Mouse (Mus musculus) splenic B cell, adult 2 months (primary cell): Measurements from ENCODE around the gene Cd34.

Source experiments
- DNase-seq: peaks from one replicate; pipeline ENCODE4 v3.0.0-alpha.2; 2011; ENCODE audit warnings: low read depth, low spot score
- H3K27me3 ChIP-seq: 2 replicates; pipeline ENCODE4 v1.6.1; 2012; ENCODE audit warnings: mild to moderate bottlenecking, low read length, moderate library complexity, mixed read lengths; ENCODE audit not compliant: control insufficient read depth, poor library complexity, insufficient read depth, severe bottlenecking
- H3K36me3 ChIP-seq: 2 replicates; pipeline ENCODE4 v1.6.1; 2012; ENCODE audit warnings: mild to moderate bottlenecking, low read length, moderate library complexity, mixed read lengths; ENCODE audit not compliant: control insufficient read depth, poor library complexity, insufficient read depth, severe bottlenecking

Gene Cd34

DNA sequence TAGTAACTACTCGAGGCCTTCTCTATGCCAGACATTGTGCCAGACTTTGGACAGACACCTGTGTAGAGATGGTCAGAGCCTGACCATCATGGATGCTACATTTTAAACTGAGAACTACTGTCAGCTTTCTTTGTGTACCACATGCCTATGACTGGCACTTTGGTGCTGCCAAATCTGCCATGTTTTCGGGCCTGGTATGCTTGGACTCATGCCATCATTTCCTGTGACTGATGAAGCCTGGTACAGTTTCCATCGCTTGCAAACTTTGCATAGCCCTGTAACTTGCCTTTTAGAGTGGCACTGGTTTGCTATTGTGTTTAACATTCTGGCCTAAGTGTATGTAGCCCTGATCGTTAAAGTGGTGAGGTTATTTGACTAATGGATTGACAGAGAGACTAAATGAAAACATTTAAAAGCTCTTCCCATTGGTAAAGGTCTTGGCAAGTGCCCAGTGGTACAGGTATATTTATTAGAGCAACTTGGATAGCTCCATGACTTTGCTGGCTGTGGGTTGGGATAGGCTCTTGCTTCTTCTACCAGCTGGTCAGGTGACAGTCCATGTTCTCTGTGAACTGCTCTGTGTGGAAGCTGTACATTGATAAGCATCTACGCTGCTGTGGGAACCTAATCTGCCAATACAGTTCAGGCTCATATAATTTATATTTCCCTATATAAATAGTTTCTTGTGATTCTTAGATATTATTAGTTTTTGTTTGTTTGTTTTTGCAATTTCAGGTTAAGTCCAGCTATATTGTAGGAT is 44.5 kb downstream of the Cd34 start:
- Histone ChIP-seq H3K36me3 (no peaks in the 10 kb centered on the region), H3K27me3 (no peaks in the 10 kb centered on the region)
- DNase-seq = no peak

DNA sequence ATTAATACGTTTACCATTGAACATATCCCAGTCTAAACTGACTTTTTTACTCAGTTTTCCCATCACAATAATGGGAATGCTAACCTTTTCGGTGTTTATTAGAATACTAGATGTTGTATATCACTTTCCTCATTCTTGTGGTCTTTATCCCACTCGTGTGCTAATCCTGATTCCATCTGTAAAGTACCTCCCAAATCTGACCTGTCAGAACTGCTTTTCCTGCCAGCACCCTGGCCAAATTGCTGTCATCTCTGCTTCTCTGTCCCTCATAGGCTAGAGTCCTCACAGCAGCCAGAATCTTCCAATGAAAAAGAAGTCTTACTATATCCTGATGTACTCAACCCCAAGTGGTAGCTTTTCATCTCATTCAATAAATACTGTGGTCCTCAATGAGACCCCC is 46.3 kb downstream of the Cd34 start:
- no peaks in the 10 kb centered on the region for H3K36me3 ChIP-seq
- DNase-seq = no peak
- H3K27me3 ChIP-seq = no peaks in the 10 kb centered on the region

DNA sequence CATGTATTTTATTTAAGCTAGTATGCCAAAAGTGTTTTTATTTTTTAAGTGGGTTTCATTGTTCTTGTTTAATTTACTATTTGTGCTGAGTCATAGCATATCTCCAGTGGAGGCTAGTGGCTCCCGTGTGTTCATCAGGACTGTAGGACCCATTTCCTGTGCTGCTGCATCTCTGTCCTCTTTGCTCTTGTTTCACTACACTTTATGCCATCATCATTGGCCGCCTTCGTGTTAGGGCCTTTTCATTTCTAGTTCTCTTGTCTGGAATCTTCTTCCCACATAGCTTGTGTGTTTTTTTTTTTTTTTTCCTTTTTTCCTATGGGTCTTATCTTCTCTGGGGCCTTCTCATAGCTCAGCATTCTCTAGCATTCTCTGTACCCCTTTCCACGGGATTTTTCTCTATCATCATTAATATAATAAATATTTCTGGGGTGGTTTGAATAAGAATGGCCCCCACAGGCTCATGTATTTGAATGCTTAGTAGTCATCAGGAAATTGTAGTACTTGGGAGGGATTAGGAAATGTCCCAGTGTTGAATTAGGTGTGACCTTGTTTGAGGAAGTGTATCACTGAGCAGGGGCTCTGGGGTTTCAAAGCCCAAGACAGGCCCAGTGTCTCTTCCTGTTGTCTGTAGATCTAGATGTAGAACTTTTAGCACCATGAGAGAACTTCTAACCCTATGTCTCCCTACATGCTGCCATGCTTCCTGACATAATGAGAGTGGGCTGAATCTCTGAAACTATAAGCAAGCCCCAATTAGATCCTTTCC is 47.0 kb downstream of the Cd34 start:
- DNase-seq = peak; percentile 36
- Histone ChIP-seq H3K36me3 (no peaks in the 10 kb centered on the region), H3K27me3 (no peaks in the 10 kb centered on the region)

DNA sequence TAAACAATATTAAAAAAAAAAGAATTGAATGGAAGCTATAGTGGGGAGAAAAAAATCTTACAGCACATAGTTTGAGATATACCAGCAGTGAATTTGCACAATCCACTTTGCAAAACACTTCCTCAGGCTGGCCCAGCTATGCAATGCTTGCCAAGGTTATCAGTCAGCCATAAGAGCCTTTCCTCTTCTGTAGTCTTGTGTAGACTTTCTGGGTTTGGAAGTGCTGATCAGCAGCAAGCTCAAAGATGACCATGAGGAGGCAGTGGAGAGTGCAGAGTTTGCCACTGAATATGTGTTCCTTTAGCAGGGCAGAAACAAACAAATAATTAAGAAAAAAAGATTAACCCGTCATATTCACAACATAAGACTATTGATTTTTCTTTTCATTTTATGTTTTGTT is 50.4 kb downstream of the Cd34 start:
- Histone ChIP-seq H3K36me3 (no peaks in the 10 kb centered on the region), H3K27me3 (no peaks in the 10 kb centered on the region)
- no peak for DNase-seq

DNA sequence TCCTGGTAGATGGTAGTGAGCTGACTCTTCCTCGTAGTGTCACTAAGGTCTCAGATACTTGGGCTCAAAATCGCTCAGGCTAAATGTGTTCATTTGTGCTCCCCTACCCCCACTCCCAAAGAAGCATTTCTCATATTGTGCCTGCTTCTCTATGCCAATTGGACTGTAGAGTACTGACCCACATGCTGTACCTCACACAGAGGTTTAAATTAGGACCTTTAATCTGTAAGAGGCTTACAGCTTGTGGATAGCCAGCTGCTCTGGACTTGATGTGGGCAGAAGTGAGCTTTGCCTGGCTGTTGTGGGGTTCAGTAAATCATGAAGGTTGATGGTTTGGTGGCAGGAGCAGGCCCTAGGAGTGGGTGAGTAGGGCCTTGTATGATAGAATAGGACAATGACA is 52.4 kb downstream of the Cd34 start:
- Histone ChIP-seq H3K27me3 (no peaks in the 10 kb centered on the region), H3K36me3 (no peaks in the 10 kb centered on the region)
- no peak for DNase-seq

DNA sequence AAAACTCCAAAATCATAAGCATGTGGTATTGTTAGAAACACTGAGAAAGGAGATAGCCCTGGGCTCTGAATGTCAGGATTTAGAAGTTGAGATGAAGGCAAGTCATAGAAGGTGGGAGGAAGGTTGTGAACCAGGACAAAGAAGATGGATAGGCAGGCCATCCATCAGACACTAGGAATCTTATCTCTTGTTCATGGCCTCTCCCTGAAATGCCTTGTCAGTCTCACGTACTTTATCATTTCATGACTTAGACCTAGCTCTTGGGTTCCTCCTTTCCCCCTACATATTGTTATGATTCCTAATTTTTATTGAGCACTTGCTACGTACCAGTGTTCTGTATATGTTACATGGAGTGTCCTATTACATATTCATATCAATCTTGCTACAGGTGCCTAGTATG is 53.0 kb downstream of the Cd34 start:
- Histone ChIP-seq H3K27me3 (no peaks in the 10 kb centered on the region), H3K36me3 (no peaks in the 10 kb centered on the region)
- DNase-seq = no peak

DNA sequence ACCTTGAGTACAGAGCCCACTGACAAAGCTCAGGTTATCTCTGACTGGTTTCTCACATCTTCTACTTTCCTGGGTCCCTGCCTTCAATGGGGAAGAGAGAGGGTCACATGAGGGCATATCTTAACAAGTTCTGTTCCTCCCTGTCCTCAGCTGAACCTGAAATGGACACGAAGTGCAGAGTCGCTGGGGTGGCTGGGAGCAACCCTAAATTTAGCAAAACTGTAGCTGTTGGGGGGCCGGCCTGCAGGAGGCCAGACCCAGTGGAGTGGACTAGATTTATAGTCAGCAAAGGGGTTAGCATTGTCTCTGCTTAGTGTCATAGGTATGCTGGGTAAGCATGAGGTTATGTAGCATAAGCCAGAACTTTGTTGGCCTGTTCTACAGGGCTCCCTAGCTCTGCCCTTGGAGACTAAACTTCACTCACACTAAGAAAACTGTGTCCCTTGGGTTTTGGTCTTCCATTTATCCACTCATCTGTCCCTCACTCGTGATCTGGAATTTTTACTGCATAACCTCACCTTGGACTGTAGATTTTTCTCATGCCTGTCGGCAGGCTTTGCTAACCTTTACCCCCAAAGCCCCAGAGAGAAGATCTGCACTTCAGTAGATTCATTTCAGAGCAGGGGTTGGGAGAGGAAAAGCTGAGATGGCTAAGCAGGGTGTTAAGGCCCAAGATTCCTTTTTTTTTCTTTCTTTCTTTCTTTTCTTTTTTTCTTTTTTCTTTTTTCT is 54.1 kb downstream of the Cd34 start:
- DNase-seq = no peak
- no peaks in the 10 kb centered on the region for H3K36me3 ChIP-seq
- H3K27me3 ChIP-seq = no peaks in the 10 kb centered on the region

DNA sequence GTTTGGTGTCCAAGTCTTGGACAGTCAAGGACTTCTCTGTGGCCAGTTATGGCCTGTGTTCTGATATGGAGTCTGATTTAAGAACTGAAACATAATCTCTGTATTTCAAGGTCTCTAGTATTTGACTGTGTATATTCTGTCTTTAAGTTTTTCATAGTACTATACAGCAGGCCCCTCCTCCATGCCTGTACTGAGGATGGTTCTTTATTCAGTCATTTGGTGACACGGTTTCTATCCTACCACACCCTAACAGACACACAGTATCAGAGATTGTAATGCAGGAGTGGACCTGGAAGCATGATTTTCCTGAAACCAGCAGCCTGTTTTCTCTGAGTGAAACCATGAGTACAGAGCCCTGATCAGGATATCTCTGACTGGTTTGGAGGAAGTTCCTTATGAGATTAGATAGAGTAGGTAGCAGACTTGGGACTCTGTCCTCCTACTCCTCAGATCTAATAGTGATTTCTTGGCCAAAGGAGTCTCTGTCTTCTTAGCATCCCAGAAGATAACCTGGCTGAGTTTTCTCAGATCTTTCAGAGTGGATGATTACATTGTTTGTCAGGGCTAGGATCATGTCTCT is 54.9 kb downstream of the Cd34 start:
- DNase-seq = no peak
- no peaks in the 10 kb centered on the region for H3K27me3 ChIP-seq
- H3K36me3 ChIP-seq = no peaks in the 10 kb centered on the region

DNA sequence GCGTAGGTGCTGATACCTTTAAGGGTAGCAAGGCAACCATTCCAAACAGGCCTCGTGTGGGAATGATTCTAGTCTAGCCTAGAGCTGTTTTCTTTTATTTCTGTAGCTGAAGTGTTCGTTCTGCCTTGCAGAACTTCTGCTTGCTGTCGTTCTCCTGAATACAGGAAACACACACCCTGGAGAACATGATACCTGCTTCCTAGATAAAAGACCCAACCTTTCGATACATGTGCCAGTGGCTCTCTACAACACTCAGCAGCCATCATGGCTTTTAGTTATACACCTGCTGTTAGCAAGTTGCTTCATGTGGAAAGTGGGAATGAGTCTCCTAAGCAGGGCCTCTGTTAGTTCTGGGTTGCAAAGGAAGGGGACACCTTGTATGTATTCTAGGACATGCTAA is 55.6 kb downstream of the Cd34 start:
- no peak for DNase-seq
- no peaks in the 10 kb centered on the region for H3K36me3 ChIP-seq
- no peaks in the 10 kb centered on the region for H3K27me3 ChIP-seq

DNA sequence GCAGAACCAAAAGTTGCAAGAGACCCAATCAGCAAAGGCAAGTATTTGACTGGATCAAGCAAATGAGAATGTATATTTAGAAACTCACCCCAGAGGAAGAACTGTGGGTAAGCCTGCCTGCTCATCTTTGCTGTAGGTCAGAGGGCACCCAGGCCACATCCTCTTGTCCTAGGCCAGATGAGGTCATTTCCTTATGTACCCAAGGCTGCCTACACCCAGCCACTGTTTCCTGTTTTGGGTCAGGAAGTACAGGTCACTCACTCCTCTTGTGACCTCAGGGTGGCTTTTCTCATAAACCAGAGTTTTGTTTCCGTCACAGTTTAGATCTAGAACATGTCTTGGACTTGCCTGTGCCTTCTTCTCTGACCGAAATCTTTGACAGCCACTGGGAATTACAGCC is 56.6 kb downstream of the Cd34 start:
- H3K36me3 ChIP-seq = no peaks in the 10 kb centered on the region
- no peaks in the 10 kb centered on the region for H3K27me3 ChIP-seq
- DNase-seq = peak; percentile 84

DNA sequence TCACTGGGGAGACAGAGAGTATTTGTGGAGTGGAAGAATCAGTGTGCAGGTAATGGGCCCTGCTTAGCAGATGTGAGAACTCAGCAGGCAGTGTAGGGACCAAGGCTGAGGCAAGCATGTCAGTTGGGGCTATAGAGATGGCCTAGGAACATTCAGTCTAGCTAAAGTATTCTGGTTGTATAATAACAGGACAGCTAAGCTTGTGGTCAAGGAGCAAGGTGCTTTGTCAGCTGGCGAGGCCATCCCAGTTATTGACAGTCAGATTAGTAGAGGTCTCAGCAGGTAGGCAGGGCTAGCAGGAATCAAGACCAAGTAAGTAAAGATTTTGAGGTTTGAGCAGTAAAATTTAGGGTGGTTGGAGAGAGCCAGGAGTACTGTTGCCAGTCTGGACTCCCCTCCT is 59.8 kb downstream of the Cd34 start:
- no peak for DNase-seq
- Histone ChIP-seq H3K27me3 (no peaks in the 10 kb centered on the region), H3K36me3 (no peaks in the 10 kb centered on the region)

DNA sequence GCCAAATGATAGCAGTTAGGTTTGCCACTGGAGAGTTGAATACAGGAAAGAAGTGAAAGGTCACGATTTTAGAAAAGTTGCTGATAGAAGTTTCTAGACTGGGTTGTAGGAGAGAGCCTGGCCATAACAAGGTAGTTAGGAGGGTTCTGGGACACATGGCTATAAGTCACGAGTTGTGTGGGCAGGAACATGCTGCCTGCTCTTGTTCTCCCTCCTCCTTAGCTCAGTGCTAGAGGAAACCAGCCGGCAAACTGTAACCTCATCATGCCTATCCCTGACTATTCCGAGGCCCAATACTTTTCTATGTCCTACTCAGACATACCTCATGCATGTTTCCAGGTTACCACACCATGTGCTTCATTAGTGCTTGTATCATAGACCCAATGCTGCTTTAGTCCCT is 64.7 kb downstream of the Cd34 start:
- Histone ChIP-seq H3K27me3 (no peaks in the 10 kb centered on the region), H3K36me3 (no peaks in the 10 kb centered on the region)
- DNase-seq = no peak

DNA sequence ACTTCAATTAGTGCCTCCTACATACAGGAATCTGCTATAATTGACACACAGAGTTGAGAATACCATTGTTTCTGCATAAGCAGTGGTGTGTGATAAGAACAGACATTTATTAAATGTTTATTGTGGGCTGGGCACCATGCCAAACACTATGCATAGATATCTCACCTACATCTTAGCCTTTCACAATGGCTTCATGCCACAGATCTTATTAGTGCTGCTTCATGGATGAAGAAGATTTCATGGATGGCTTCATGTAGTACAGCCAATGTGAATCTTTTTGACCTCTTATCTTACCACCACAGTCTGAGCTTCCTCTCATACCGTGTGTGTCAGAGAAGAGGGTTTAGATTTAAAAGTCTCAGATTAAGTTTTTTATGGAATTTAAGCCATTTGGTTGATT is 65.6 kb downstream of the Cd34 start:
- no peaks in the 10 kb centered on the region for H3K36me3 ChIP-seq
- DNase-seq = no peak
- H3K27me3 ChIP-seq = no peaks in the 10 kb centered on the region

DNA sequence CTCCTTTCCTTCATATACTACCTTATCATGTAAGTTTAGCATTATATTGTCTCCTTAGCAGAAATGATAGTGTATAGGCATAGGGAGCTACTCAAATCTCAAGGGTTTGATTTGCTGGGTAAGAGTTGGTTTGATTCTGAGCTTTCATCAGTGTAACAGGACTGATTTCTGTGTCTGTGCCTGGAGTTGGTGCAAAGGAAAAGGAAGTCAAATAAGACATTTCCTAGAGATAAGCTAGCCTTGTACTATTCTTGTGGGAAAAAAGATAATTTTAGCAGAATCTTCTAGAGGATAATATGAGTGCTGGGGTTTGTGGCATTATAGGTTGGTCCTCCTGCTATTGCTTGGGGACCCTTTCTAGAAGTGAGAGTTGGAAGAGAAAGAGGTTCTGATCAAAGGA is 67.6 kb downstream of the Cd34 start:
- Histone ChIP-seq H3K27me3 (no peaks in the 10 kb centered on the region), H3K36me3 (no peaks in the 10 kb centered on the region)
- no peak for DNase-seq
